Mouse (Mus musculus) spleen, adult 2 months (tissue): Measurements from ENCODE around the gene Gm20388.

Source experiments
- CTCF ChIP-seq: fragments of 200-500 bp; IDR thresholded peaks from 2 replicates; pipeline ENCODE4 v1.5.1; 2011; ENCODE audit warnings: mild to moderate bottlenecking, inconsistent platforms; ENCODE audit not compliant: insufficient read depth, insufficient read length, insufficient replicate concordance; ENCODE audit errors: extremely low read depth
- POLR2A ChIP-seq: fragments of 200-500 bp; IDR thresholded peaks from 2 replicates; pipeline ENCODE4 v1.6.1; 2011; ENCODE audit warnings: low read depth, low read length, inconsistent platforms

DNA sequence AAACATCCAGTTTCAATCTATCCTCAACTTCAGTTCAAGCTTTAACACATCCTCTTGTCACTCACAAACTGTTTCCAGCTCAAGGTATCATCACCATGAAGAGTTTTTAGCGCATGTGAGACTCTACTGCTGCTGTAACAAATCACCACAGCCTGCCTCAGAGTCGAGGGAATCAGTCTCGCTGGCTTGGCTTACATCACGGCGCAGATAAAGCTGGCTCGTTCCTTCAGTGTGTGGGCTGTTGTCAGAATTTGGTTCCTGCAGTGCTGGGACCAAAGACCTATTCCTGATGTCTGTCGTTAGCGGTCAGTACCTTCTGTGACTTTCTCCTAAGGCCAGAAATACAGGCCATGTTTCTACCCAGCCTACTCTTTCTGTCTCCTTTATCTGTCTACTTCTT is 2986.6 kb downstream of the Gm20388 start:
- TF ChIP-seq CTCF (no peak), POLR2A (no peak)
